Mouse (Mus musculus) adrenal gland, postnatal 0 days (tissue): ENCODE data around the gene Izumo2. TPM values are rescaled to one million over a fixed set of nuclear protein-coding genes. Genes with fewer than 3 reads are reported as not detected.

Experiments used
- polyA plus RNA-seq: library from polyadenylated mRNA; unstranded; fragments of >200 nt; fragmentation: Nextera tagmentation; extraction: Ambion mirVana; gene quantifications from 2 replicates; pipeline ENCODE4 v1.2.1, GENCODE M21; 2015

The Izumo2 gene
- polyA plus RNA-seq: not detected in 2 replicates

DNA sequence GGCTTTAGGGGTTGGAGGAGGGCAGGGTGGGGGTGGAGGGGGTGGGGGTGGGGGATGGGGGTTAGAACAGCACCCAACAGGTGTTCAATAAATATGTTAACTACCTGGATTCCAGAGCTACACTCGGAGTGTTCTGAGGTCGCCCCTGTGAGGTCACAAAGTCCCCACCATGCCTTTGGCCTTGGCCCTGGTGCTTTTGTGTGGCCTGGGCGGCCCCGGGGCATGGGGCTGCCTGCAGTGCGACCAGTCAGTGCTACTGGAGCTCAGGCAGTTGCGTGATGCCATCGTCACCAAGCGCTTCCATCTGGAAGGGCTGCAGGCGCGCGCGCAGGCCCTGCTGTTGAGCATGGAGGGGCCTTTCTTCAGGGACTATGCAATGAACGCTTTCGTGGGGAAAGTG is at the start of gene Izumo2:
Gene Izumo2 (plus strand): TSS at position 169 of the 400 bp plus-strand sequence.

GRCm38 (mm10) chr7:44670803-44671202 is 37.7 kb upstream of the Izumo2 start, which contains the start of gene Myh14:
TSS of gene Myh14 (minus strand) at chr7:44670843.

DNA sequence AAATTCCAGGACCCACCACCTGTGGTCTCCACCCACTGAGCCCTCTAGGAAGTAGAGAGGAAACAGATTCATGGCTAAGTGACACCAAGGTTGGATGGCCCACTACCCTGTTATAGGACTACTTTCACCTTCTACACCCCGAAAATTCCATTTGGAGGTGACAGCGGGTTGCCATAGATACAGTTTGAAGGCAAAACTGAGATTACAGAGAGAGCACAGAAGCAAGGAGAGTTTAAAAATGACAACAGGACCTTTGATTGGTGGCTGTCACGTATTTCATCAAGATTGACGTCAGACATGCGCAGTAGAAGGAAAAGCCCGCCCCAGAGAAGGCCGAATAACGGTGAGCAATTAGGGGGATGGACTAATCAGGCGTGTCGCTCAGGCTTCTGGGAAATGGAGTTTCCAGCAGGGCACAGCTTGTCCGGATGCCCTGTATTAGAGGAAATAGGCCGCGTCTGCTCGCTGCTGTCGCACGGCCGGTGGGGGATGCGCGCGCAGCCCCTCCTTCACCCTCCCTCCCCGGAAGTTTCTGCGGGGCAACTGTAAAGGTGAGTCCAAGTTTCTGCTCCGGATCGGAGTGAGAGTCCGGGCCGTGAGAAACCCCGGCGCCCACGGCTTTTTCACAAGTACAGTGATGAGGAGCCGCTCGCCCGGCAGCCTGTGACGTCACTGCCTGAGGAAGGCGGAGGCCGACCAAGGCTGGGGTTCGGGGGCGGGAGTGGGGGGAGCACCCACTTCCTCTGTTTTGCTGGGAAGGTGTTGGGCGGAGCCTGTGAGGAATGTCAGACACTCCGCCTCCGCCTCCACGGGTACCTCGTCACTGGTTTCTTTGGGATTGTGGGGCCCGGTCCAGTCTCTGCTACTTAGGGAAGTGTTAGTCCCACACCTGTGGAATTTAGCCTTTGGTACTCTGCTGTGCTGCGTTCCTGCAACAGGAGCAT is 39.8 kb downstream of the Izumo2 start, which contains the start of gene Vrk3:
Gene Vrk3 (plus strand): TSS at position 313 of the 944 bp plus-strand sequence.

DNA sequence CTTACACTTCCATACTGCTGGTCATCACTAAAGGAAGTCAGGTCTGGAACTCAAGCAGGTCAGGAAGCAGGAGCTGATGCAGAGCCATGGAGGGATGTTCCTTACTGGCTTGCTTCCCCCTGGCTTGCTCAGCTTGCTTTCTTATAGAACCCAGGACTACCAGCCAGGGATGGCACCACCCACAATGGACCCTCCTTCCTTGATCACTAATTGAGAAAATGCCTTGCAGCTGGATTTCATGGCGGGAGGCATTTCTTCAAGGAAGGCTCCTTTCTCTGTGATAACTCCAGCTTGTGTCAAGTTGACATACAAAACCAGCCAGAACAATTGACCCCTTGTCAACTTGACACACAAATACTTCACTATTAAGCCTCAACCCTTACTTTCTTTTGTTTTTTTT is 42.4 kb downstream of the Izumo2 start, which contains the start of gene Zfp473:
Gene Zfp473 (minus strand): TSS at position 101 of the 400 bp plus-strand sequence.

Other genes with a start within 250 kb of the Izumo2 start
- gene Aspdh, start 243.4 kb upstream of the Izumo2 start, polyA plus RNA-seq: 1.4 and 2.2 TPM in 2 replicates
- gene Josd2, start 240.8 kb upstream of the Izumo2 start, polyA plus RNA-seq: 53.4 and 55.2 TPM in 2 replicates
- 102 and 104 TPM in 2 replicates for gene Emc10, start 212.2 kb upstream of the Izumo2 start, polyA plus RNA-seq
- 17.2 and 25.9 TPM in 2 replicates for gene Fam71e1, start 212.2 kb upstream of the Izumo2 start, polyA plus RNA-seq
- gene Mybpc2, start 184.1 kb upstream of the Izumo2 start, polyA plus RNA-seq: 0.41 and 0.92 TPM in 2 replicates
- gene Spib, start 176.7 kb upstream of the Izumo2 start, polyA plus RNA-seq: 0.50 and 0.86 TPM in 2 replicates
- 19.6 and 23.4 TPM in 2 replicates for gene Pold1, start 159.9 kb upstream of the Izumo2 start, polyA plus RNA-seq
- 63.2 and 98.6 TPM in 2 replicates for gene Nr1h2, start 154.8 kb upstream of the Izumo2 start, polyA plus RNA-seq
- gene Napsa, start 136.4 kb upstream of the Izumo2 start, polyA plus RNA-seq: 3.6 and 4.3 TPM in 2 replicates
- gene Kcnc3, start 118.1 kb upstream of the Izumo2 start, polyA plus RNA-seq: 0.63 and 2.0 TPM in 2 replicates
- gene Myh14, start 37.9 kb upstream of the Izumo2 start, polyA plus RNA-seq: 1.7 and 2.0 TPM in 2 replicates
- gene Vrk3, start 39.7 kb downstream of the Izumo2 start, polyA plus RNA-seq: 25.8 and 41.4 TPM in 2 replicates
- 0.16 and 0.37 TPM in 2 replicates for gene Zfp473, start 42.3 kb downstream of the Izumo2 start, polyA plus RNA-seq
- gene Nup62, start 107.3 kb downstream of the Izumo2 start, polyA plus RNA-seq: 40.4 and 43.1 TPM in 2 replicates
- gene Il4i1, start 107.6 kb downstream of the Izumo2 start, polyA plus RNA-seq: 0.52 and 1.9 TPM in 2 replicates
- gene Atf5, start 107.9 kb downstream of the Izumo2 start, polyA plus RNA-seq: 8.1 and 9.7 TPM in 2 replicates
- gene Akt1s1, start 140.2 kb downstream of the Izumo2 start, polyA plus RNA-seq: 103 and 124 TPM in 2 replicates
- 74.5 and 99.1 TPM in 2 replicates for gene Tbc1d17, start 140.3 kb downstream of the Izumo2 start, polyA plus RNA-seq
- gene Pnkp, start 148.4 kb downstream of the Izumo2 start, polyA plus RNA-seq: 41.8 and 51.0 TPM in 2 replicates
- 305 and 336 TPM in 2 replicates for gene Ptov1, start 161.0 kb downstream of the Izumo2 start, polyA plus RNA-seq
- 65.4 and 92.8 TPM in 2 replicates for gene Med25, start 184.0 kb downstream of the Izumo2 start, polyA plus RNA-seq
- gene Fuz, start 187.3 kb downstream of the Izumo2 start, polyA plus RNA-seq: 23.0 and 35.1 TPM in 2 replicates
- gene Ap2a1, start 220.8 kb downstream of the Izumo2 start, polyA plus RNA-seq: 49.4 and 50.6 TPM in 2 replicates
- gene Tsks, start 234.5 kb downstream of the Izumo2 start, polyA plus RNA-seq: 0.17 and 0.46 TPM in 2 replicates